ENCODE assay signal across 26 mouse cellular contexts in the genomic region with DNA sequence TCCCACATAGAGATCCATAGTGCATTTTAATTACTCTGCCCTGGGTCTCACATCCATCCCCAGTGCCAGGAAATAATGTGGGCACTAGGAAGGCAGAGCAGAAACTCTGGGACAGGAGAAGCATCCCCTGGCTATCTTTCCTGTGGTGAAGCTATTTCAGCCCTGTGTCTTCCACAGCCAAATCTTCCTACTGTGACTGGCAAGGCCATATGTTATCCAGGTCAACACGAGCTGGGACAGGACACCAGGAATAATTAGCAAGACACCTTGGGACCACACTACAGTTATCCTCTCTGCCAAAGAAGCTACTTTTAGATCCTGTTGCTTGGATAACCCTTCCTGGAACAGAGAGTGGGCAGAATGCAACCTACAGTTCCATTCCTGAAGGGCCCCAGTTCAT.
"Had no signal": no experiment of that assay in that cellular context is flagged by ENCODE, and none has a peak within 500 bp of the region (broad histone marks: within the 10 kb centered on the region; RNA-seq: fewer than 3 reads in every experiment).

No protein-coding gene starts in this region.

- H3K4me2 ChIP-seq: heart, embryonic 12.5 days; hindbrain, embryonic 13.5 days; hindbrain, embryonic 15.5 days; intestine, embryonic 15.5 days; limb, embryonic 12.5 days; liver, embryonic 11.5 days; liver, embryonic 13.5 days; liver, embryonic 15.5 days had no signal

- H3K9ac ChIP-seq: heart, embryonic 12.5 days; hindbrain, embryonic 13.5 days; hindbrain, embryonic 15.5 days; intestine, embryonic 15.5 days; limb, embryonic 12.5 days; liver, embryonic 13.5 days; liver, embryonic 15.5 days; liver, postnatal 0 days had no signal

- H3K27ac ChIP-seq: heart, embryonic 10.5 days; hindbrain, embryonic 13.5 days; hindbrain, embryonic 15.5 days; intestine, embryonic 15.5 days; layer of hippocampus, adult 2 months; left cerebral cortex, adult 2 months; limb, embryonic 10.5 days; limb, embryonic 12.5 days; liver, embryonic 13.5 days; liver, embryonic 15.5 days had no signal

- ATAC-seq: inflammation-experienced regulatory T-cells, adult 6 months; intestine, embryonic 15.5 days; intestine, postnatal 0 days; liver, postnatal 0 days had no signal

- DNase-seq: gastrocnemius, postnatal 10 days; gastrocnemius, postnatal 25 days; heart, adult 18-20 months; heart, postnatal 10 days; heart, postnatal 4 days; kidney, adult 18-20 months; kidney, adult 8-10 months; kidney, postnatal 10 days; kidney, postnatal 25 days; kidney, postnatal 4 days; liver; liver, embryonic 13.5 days; liver, postnatal 0 days had no signal

- H3K4me1 ChIP-seq: heart, embryonic 10.5 days; heart, embryonic 12.5 days; hindbrain, embryonic 13.5 days; hindbrain, embryonic 15.5 days; intestine, embryonic 15.5 days; liver, embryonic 13.5 days; liver, embryonic 15.5 days had no signal

- H3K4me3 ChIP-seq: heart, embryonic 10.5 days; heart, embryonic 12.5 days; hindbrain, embryonic 13.5 days; hindbrain, embryonic 15.5 days; intestine, embryonic 15.5 days; layer of hippocampus, adult 2 months; left cerebral cortex, adult 2 months; limb, embryonic 10.5 days; limb, embryonic 12.5 days; liver, embryonic 13.5 days; liver, embryonic 15.5 days had no signal

- H3K27me3 ChIP-seq: heart, embryonic 12.5 days; hindbrain, embryonic 13.5 days; hindbrain, embryonic 15.5 days; intestine, embryonic 15.5 days; limb, embryonic 12.5 days; liver, embryonic 13.5 days; liver, embryonic 15.5 days had no signal

- H3K36me3 ChIP-seq: heart, embryonic 10.5 days; heart, embryonic 12.5 days; hindbrain, embryonic 13.5 days; hindbrain, embryonic 15.5 days; intestine, embryonic 15.5 days; limb, embryonic 10.5 days; limb, embryonic 12.5 days; liver, embryonic 13.5 days; liver, embryonic 15.5 days had no signal

- H3K9me3 ChIP-seq: heart, embryonic 10.5 days; heart, embryonic 12.5 days; hindbrain, embryonic 13.5 days; hindbrain, embryonic 15.5 days; intestine, embryonic 15.5 days; limb, embryonic 10.5 days; limb, embryonic 12.5 days; liver, embryonic 13.5 days; liver, embryonic 15.5 days had no signal
